Mouse (Mus musculus): ENCODE data around the gene Msx3. TPM values are rescaled to one million over a fixed set of nuclear protein-coding genes. Genes with fewer than 3 reads are reported as not detected.

Gene Msx3
- polyA plus RNA-seq, 1 experiment, result not detected

- peak; percentile 68 to 74 for DNase-seq
- 4% methylated on average over 20 of the region's 20 CpGs for WGBS
- H3K4me1 ChIP-seq (ENCODE audit: control insufficient read depth, insufficient read depth, low read length), result no peaks in the 10 kb centered on the region
- peak overlapping the region; percentile 12 for H3K27ac ChIP-seq (ENCODE audit: insufficient read depth, low read length)
- peak overlapping the region; percentile 61 for H3K4me3 ChIP-seq (replicated peaks; ENCODE audit: insufficient read depth, low read depth, low read length)
- TF ChIP-seq CTCF (IDR thresholded peaks at IDR 0.05; ENCODE audit: borderline replicate concordance, insufficient read depth, low read depth, low read length) (no peak), POLR2A (IDR thresholded peaks at IDR 0.05; ENCODE audit: borderline replicate concordance, insufficient read depth, low read length) (no peak)
- no peaks in the 10 kb centered on the region for H3K27me3 ChIP-seq (ENCODE audit: control insufficient read depth, insufficient read depth, low read length)
Measured at GRCm38 (mm10) chr7:140081408-140082241, 32.7 kb upstream of the Msx3 start.

DNA sequence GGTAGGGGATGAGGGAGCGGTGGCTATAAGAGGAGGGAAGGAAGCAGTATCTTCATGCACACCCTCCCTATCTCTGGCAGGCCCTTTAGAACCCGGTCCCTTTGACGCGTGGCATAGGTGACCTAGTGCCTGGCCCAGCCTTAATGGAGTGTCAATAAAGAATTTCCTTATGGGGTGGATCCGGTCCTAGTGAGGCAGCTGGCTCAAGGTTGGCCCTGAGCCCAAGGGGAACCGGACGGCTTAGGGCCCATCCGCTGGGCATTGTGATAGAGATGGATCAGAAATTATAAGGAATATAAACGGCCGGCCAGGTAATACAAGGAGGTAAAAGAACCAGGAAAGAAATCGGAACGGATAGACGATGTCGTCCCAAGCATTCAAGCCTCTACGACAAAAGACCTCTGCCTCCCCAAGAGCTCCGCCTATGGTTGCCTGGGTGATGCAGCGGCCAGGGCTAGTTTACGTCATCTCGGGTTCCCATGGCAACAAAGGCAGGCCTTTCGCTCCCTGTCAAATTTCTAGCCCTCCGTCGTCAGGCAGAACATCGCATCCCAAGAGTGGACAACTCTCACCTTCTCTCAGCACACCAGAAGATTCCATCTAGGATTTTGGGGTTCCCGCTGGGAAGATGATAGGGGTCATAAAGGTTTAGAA is 31.7 kb upstream of the Msx3 start:
- H3K27me3 ChIP-seq (ENCODE audit: control insufficient read depth, insufficient read depth, low read length), result no peaks in the 10 kb centered on the region
- peak overlapping the region; percentile 61 for H3K4me3 ChIP-seq (replicated peaks; ENCODE audit: insufficient read depth, low read depth, low read length)
- H3K27ac ChIP-seq (ENCODE audit: insufficient read depth, low read length), result peak overlapping the region; percentile 16
- TF ChIP-seq CTCF (IDR thresholded peaks at IDR 0.05; ENCODE audit: borderline replicate concordance, insufficient read depth, low read depth, low read length) (no peak; the same call in 1 of the 2 replicates), POLR2A (IDR thresholded peaks at IDR 0.05; ENCODE audit: borderline replicate concordance, insufficient read depth, low read length) (peak; percentile 97; the same call in 1 of the 2 replicates)
- H3K4me1 ChIP-seq (ENCODE audit: control insufficient read depth, insufficient read depth, low read length), result no peaks in the 10 kb centered on the region
- 2% methylated on average over 24 of the region's 24 CpGs for whole genome bisulfite sequencing
- DNase-seq, result peak; percentile 96

- H3K4me1 ChIP-seq (ENCODE audit: control insufficient read depth, insufficient read depth, low read length), result no peaks in the 10 kb centered on the region
- no peak overlapping the region for H3K27ac ChIP-seq (ENCODE audit: insufficient read depth, low read length)
- no peaks in the 10 kb centered on the region for H3K27me3 ChIP-seq (ENCODE audit: control insufficient read depth, insufficient read depth, low read length)
- 3% methylated on average over 5 of the region's 5 CpGs for WGBS
- no peak overlapping the region for H3K4me3 ChIP-seq (replicated peaks; ENCODE audit: insufficient read depth, low read depth, low read length)
- DNase-seq, result peak; percentile 80 to 83
- peak; percentile 91 for TF ChIP-seq CTCF (IDR thresholded peaks at IDR 0.05; ENCODE audit: borderline replicate concordance, insufficient read depth, low read depth, low read length)
- no peak for TF ChIP-seq POLR2A (IDR thresholded peaks at IDR 0.05; ENCODE audit: borderline replicate concordance, insufficient read depth, low read length)
Measured at GRCm38 (mm10) chr7:140078711-140079110, 29.8 kb upstream of the Msx3 start.

GRCm38 (mm10) chr7:140077698-140078097 is 28.8 kb upstream of the Msx3 start:
- H3K4me1 ChIP-seq (ENCODE audit: control insufficient read depth, insufficient read depth, low read length), result no peaks in the 10 kb centered on the region
- no peak overlapping the region for H3K27ac ChIP-seq (ENCODE audit: insufficient read depth, low read length)
- no peak for DNase-seq
- H3K27me3 ChIP-seq (ENCODE audit: control insufficient read depth, insufficient read depth, low read length), result no peaks in the 10 kb centered on the region
- WGBS, result 87% methylated on average over 6 of the region's 6 CpGs
- TF ChIP-seq POLR2A (IDR thresholded peaks at IDR 0.05; ENCODE audit: borderline replicate concordance, insufficient read depth, low read length), result no peak
- TF ChIP-seq CTCF (IDR thresholded peaks at IDR 0.05; ENCODE audit: borderline replicate concordance, insufficient read depth, low read depth, low read length), result no peak
- H3K4me3 ChIP-seq (replicated peaks; ENCODE audit: insufficient read depth, low read depth, low read length), result no peak overlapping the region

DNA sequence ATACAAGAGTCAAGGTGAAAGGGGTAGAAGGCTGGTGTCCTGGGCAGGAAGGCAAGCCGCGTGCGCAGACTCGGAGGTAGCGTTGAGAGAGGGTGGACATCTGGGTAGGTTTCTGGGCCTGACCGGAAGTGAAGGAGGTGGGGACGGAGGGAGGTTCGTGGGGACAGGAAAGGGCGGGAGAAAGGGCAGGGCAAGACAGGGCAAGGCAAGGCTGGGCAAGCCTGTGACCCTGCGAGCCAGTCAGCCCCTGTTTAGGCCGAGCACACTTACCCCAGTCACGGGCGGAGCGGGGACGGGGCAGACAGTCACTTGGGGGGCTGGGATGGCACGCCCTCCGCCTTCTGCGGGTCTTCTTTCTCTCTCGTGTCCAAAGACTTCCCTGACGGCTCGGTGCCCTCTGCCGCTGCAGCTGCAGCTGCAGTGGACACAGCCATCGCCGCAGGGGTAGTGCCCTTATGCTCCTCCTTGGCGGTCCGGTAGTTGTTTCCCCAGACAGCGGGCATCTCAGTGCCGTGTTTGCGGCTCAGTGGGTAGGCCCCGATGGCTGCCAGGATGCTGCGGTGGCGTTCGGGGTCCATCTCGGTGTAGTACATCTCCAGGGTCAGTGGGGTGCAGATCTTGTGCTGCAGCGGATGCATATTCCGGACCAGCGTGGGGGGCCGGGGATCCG is 21.3 kb upstream of the Msx3 start:
- H3K27me3 ChIP-seq (ENCODE audit: control insufficient read depth, insufficient read depth, low read length), result no peaks in the 10 kb centered on the region
- no peak overlapping the region for H3K4me3 ChIP-seq (replicated peaks; ENCODE audit: insufficient read depth, low read depth, low read length)
- WGBS, result 40% methylated on average over 39 of the region's 39 CpGs
- no peak overlapping the region for H3K27ac ChIP-seq (ENCODE audit: insufficient read depth, low read length)
- DNase-seq, result no peak
- no peak for TF ChIP-seq POLR2A (IDR thresholded peaks at IDR 0.05; ENCODE audit: borderline replicate concordance, insufficient read depth, low read length)
- TF ChIP-seq CTCF (IDR thresholded peaks at IDR 0.05; ENCODE audit: borderline replicate concordance, insufficient read depth, low read depth, low read length), result no peak
- no peaks in the 10 kb centered on the region for H3K4me1 ChIP-seq (ENCODE audit: control insufficient read depth, insufficient read depth, low read length)

DNA sequence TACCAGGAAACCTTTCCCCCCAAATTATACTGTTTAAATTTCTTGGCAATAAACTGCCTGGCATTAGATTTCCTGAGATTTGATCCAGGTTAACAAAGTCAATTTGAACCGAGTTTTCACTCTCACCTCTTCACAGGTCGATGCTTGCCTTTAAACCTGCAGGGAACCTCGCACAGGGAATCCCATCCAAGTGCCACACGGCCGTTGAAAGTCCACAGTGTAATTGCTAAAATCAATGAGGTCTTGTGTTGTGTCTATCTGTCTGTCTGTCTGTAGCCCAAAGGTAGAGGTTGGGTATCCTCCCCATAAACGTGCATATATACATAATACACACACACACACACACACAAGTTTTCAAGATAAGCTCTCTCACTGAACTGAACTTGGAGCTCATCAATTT is 18.5 kb upstream of the Msx3 start:
- Histone ChIP-seq H3K4me1 (ENCODE audit: control insufficient read depth, insufficient read depth, low read length) (no peaks in the 10 kb centered on the region), H3K27me3 (ENCODE audit: control insufficient read depth, insufficient read depth, low read length) (no peaks in the 10 kb centered on the region), H3K4me3 (replicated peaks; ENCODE audit: insufficient read depth, low read depth, low read length) (no peak overlapping the region), H3K27ac (ENCODE audit: insufficient read depth, low read length) (no peak overlapping the region)
- WGBS, result 65% methylated on average over 6 of the region's 6 CpGs
- DNase-seq, result no peak
- TF ChIP-seq CTCF (IDR thresholded peaks at IDR 0.05; ENCODE audit: borderline replicate concordance, insufficient read depth, low read depth, low read length), result no peak
- no peak for TF ChIP-seq POLR2A (IDR thresholded peaks at IDR 0.05; ENCODE audit: borderline replicate concordance, insufficient read depth, low read length)

DNA sequence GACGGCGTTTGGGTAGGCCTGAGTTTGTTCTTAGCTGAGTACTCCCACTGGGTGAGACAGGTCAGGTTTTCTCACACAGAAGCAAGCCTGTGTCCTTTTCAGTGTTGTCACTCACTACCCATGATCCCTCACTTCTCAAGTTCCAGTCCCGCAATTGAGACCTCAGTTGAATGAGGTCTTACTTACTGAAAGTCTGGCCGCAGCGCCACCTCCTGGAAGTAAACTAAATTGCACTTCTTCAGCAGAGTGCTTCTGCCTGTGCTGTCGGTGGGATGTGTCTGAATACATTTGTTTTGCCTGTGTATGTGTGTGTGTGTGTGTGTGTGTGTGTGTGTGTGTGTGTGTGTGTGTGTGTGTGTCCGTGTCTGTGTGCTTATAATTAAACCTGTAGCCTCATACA is 14.2 kb upstream of the Msx3 start:
- TF ChIP-seq CTCF (IDR thresholded peaks at IDR 0.05; ENCODE audit: borderline replicate concordance, insufficient read depth, low read depth, low read length) (peak; percentile 76), POLR2A (IDR thresholded peaks at IDR 0.05; ENCODE audit: borderline replicate concordance, insufficient read depth, low read length) (no peak)

More for the DNA sequence above, 14.2 kb upstream of the Msx3 start:
- Histone ChIP-seq H3K4me3 (replicated peaks; ENCODE audit: insufficient read depth, low read depth, low read length) (no peak overlapping the region), H3K27me3 (ENCODE audit: control insufficient read depth, insufficient read depth, low read length) (peaks cover 6% of the 10 kb centered on the region; the same call in 1 of the 2 replicates), H3K27ac (ENCODE audit: insufficient read depth, low read length) (no peak overlapping the region), H3K4me1 (ENCODE audit: control insufficient read depth, insufficient read depth, low read length) (no peaks in the 10 kb centered on the region)
- DNase-seq, result peak; percentile 57 to 66
- WGBS, result 21% methylated on average over 7 of the region's 7 CpGs
